ENCODE assay signal across 6 mouse cellular contexts in genomic region chr1:97873490-97874054, GRCm38 (mm10).
"Had no signal": no experiment of that assay in that cellular context is flagged by ENCODE, and none has a peak within 500 bp of the region (broad histone marks: within the 10 kb centered on the region; RNA-seq: fewer than 3 reads in every experiment).

No protein-coding gene starts in this region.

- DNase-seq: kidney, postnatal 14 days; liver; liver, embryonic 13.5 days; liver, postnatal 0 days; right cerebral cortex, postnatal 14 days; thymus, postnatal 36 days had no signal
